Mouse (Mus musculus) left cerebral cortex, postnatal 4 days (tissue): ENCODE results near the gene Mtcl1. TPM values are rescaled to one million over a fixed set of nuclear protein-coding genes. Genes with fewer than 3 reads are reported as not detected.
"Not testable (repeated sequence)": the region's sequence is repeated elsewhere in the genome, so short reads cannot be mapped to it uniquely, and the experiment has no call there.

ENCODE experiments used
- DNase-seq: peaks from one replicate; pipeline ENCODE4 v3.0.0-alpha.2; 2022
- intact Hi-C: fragments of 180-260 bp; cut with DNase I; formaldehyde crosslinking; loops from one replicate; pipeline ENCODE4 v1.15.1; 2025
- total RNA-seq, 2 experiments: library from RNA; stranded (reverse); gene quantifications; 2 replicates each; pipeline ENCODE4 v1.2.3; 2021

Mtcl1 gene
- total RNA-seq, 2 experiments from 2014 or later: 70.8 to 75.9 TPM

GRCm38 (mm10) chr17:66448421-66449405 lies 837 bp downstream of the Mtcl1 start:
- intact Hi-C loops: loop anchor here (5.0 kb wide), 1 partner anchor 91 kb away; no protein-coding TSS in a partner anchor
- DNase-seq: peak; percentile 67

- no peak for DNase-seq
- intact Hi-C loops: loop anchor here (5.0 kb wide), 1 partner anchor 91 kb away; no protein-coding TSS in a partner anchor
These were observed 1.6 kb downstream of the Mtcl1 start for GRCm38 (mm10) chr17:66447978-66448377.

- intact Hi-C loops: loop anchor here (5.0 kb wide), 1 partner anchor 90 kb away; no protein-coding TSS in a partner anchor
These were observed 2.6 kb downstream of the Mtcl1 start for GRCm38 (mm10) chr17:66447007-66447312.

GRCm38 (mm10) chr17:66446196-66447006 lies 3.1 kb downstream of the Mtcl1 start:
- intact Hi-C loops: loop anchor here (5.0 kb wide), 1 partner anchor 89 kb away; no protein-coding TSS in a partner anchor
- no peak for DNase-seq

More at GRCm38 (mm10) chr17:66447007-66447312, 2.6 kb downstream of the Mtcl1 start:
- DNase-seq: no peak

GRCm38 (mm10) chr17:66444059-66444700 lies 5.4 kb downstream of the Mtcl1 start:
- intact Hi-C loops: no loop called here
- peak; percentile 56 for DNase-seq

- no peak for DNase-seq
- intact Hi-C loops: no loop called here
These were observed 9.7 kb downstream of the Mtcl1 start for GRCm38 (mm10) chr17:66439888-66440287.

- intact Hi-C loops: no loop called here
- no peak for DNase-seq
These were observed 10.3 kb downstream of the Mtcl1 start for GRCm38 (mm10) chr17:66439051-66439753.

- DNase-seq: no peak
- intact Hi-C loops: no loop called here
These were observed 11.4 kb downstream of the Mtcl1 start for GRCm38 (mm10) chr17:66438137-66438536.

- DNase-seq: peak; percentile 77
- intact Hi-C loops: no loop called here
These were observed 12.7 kb downstream of the Mtcl1 start for GRCm38 (mm10) chr17:66436811-66437210.

- no peak for DNase-seq
- intact Hi-C loops: no loop called here
These were observed 13.6 kb downstream of the Mtcl1 start for GRCm38 (mm10) chr17:66435982-66436381.

GRCm38 (mm10) chr17:66435007-66435406 lies 14.5 kb downstream of the Mtcl1 start:
- DNase-seq: no peak

GRCm38 (mm10) chr17:66434566-66434965 lies 15.0 kb downstream of the Mtcl1 start:
- DNase-seq: no peak
- intact Hi-C loops: no loop called here

More at GRCm38 (mm10) chr17:66435007-66435406, 14.5 kb downstream of the Mtcl1 start:
- intact Hi-C loops: no loop called here

- intact Hi-C loops, DNase-seq: not testable (repeated sequence)
These were observed 24.9 kb downstream of the Mtcl1 start for GRCm38 (mm10) chr17:66424601-66425000.

- no peak for DNase-seq
- intact Hi-C loops: no loop called here
These were observed 30.1 kb downstream of the Mtcl1 start for GRCm38 (mm10) chr17:66419421-66419820.

GRCm38 (mm10) chr17:66417748-66418147 lies 31.8 kb downstream of the Mtcl1 start:
- no peak for DNase-seq
- intact Hi-C loops: no loop called here

- intact Hi-C loops: no loop called here
These were observed 32.2 kb downstream of the Mtcl1 start for GRCm38 (mm10) chr17:66417329-66417728.

GRCm38 (mm10) chr17:66416841-66417313 lies 32.7 kb downstream of the Mtcl1 start:
- peak; percentile 53 for DNase-seq
- intact Hi-C loops: no loop called here

More at GRCm38 (mm10) chr17:66417329-66417728, 32.2 kb downstream of the Mtcl1 start:
- DNase-seq: no peak

GRCm38 (mm10) chr17:66416436-66416835 lies 33.1 kb downstream of the Mtcl1 start:
- no peak for DNase-seq
- intact Hi-C loops: no loop called here

- intact Hi-C loops: no loop called here
- no peak for DNase-seq
These were observed 35.2 kb downstream of the Mtcl1 start for GRCm38 (mm10) chr17:66414331-66414730.
